Mouse (Mus musculus) mesoderm, embryonic 11.5 days (tissue): Measurements from ENCODE around the gene Ly6g5c.

Source experiments
- DNase-seq: peaks from one replicate; pipeline ENCODE4 v3.0.0-alpha.2; 2012; ENCODE audit warnings: low read depth, low spot score

Ly6g5c gene

DNA sequence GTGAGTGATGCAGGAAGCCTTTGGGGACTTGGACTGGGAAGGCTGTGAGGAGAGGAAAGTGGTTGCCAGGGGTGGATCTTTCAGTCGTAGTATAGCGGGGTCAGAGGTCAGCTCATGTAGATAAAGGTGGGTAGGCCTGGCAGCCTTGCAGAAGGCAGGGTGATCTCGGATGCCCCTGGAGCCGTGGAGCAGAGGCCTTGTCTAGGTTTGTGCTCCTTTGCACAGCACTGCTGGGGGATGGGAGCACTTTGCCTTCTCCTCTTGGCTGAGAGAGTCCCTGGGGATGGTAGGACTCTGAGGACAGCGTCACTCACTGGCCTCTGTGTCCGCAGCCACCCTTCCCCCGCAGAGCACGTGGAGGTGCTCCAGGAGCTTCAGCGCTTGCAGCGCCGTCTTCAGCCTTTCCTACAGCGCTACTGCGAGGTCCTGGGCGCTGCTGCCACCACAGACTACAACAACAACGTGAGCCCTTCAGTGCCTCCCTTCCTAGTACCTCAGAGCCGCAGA lies 32.5 kb downstream of the Ly6g5c start:
- DNase-seq, result no peak

DNA sequence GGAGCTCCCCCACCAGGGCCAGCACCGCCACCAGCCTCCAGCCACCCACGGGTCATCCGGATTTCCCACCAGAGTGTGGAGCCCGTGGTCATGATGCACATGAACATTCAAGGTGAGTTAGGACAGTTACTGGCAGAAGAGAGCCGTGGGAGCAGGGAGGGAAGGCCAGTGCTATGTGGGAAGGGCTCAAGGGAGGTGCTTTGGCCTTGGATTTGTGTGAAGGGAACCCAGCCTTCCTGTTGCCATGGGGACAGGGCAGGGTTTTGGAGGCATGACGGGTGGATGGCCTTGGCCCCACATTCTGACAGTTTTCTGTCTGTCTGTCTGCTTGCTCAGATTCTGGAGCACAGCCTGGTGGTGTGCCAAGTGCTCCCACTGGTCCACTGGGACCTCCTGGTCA lies 33.9 kb downstream of the Ly6g5c start:
- DNase-seq, result no peak

DNA sequence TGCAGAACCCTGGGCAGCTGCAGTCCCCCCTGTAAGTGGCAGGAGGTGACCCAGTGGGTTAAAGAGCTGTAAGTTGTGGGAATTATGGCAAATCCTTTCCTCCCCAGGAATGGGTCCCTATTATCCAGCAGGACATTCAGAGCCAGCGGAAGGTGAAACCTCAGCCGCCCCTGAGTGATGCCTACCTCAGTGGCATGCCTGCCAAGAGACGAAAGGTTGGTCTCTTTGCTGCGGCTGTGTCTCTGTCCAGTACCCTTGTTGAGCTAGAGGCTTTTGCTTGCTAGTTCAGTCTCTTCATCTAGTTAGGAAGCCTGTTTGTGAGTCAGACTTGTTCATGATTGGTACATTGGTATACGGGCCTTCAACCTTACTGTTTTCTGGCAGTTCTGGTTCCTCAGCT lies 38.1 kb downstream of the Ly6g5c start:
- DNase-seq, result no peak

DNA sequence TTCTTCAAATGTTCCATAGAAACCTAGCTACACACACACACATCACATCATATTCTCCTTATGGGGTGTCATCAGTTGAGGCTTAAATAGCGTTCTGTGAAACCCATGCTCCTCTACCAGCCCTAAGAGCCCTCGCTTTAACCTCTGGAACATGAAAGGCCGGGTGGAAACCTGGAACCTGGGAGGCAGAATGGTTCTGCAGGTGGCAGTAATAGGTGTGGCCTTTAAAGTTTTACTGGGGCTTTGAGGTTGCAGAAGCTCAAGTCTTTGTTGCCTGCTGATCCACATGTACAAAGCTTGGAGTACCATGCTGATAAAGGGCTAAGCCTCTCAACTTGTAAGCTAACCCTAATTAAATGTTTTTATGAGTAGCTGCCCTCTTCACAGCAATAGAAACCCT lies 39.3 kb downstream of the Ly6g5c start:
- no peak for DNase-seq

DNA sequence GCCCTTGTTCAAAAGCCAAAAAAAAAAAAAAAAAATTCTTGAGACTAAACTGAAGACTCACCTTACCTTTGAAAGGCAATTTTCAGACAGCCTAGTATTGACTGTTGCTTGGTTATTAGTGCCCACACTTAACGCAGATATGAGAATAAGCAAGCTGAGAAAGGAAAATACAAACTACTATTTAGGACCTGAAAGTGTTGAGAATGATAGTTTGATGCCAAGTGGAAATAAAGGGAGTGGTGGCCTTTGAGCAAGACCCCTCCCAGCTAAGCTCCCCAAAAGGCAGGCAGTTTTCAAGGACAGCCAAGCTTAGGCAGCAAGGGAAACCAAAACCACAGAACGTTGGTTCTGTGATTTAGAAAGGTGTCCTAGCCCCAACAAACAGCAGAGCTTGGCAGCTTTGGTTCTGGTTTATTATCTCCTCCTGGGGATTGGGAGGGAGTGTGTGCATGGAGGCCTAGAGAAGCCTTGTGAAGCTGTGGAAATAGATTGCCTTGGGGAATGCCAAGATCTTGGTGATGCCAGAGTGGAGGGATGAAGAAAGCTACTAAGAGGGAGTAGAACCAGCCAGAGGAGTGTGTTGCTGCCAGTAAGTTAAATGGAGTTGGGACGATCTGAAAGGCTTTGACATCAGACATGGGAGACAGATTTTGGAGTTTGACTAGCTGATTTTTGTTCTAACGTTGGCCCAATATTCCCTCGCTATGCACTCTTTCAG lies 40.0 kb downstream of the Ly6g5c start:
- no peak for DNase-seq

DNA sequence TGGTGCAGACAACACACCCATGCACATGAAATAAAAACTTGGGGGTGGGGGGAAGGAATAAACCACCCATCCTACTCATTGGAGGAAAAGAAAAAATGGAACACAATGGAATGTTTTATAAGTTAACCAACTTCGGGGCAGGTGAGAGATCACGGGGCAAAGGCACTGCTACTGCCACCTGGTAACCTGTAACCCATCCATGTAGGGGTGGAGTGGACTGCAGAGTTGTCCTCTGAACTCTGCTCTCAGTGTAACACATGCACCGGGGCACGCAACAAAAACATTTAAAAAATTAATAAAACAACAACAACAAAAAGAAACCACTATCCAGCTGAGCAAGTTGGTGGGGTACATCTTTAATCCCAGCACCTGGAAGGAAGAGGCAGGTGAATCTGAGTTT lies 44.0 kb downstream of the Ly6g5c start:
- DNase-seq, result no peak

DNA sequence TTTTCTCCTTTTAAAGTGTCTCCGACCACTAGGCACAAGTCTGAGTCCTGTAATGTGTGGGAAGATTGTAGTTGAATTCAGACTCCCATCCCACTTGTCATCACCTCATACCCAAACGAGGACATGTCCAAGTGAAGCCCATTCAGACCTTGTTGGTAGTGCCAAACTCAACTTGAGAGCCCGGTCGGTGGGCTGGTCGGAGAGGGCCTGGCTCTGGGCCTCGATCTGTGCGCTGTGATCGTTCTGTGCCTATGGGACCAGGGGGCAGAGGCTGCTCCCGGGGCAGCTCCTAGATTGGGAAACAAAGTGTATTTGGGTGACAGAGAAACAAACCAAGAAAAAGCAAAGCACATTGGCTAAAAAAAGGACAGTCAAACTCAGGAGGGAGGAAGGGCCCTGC lies 45.0 kb downstream of the Ly6g5c start:
- DNase-seq, result no peak

DNA sequence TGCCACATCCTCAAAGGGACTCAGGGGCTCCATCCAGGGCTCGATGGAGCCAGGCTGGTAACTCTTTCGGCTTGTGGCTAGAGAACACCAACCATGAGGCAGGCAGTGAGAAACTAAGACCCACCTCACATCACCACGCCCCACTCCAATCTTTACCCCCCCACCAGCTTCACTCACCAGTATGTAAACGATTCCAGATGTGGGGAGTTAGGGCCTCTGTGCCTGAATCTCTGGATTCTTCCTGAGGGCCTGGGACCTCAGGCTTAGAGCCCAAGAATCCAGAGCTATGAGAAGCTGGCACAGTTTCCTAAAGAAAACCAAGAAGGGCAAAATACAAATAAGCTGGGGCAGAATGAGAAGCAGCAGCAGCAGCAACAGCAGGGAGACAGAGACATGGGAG lies 45.9 kb downstream of the Ly6g5c start:
- no peak for DNase-seq

DNA sequence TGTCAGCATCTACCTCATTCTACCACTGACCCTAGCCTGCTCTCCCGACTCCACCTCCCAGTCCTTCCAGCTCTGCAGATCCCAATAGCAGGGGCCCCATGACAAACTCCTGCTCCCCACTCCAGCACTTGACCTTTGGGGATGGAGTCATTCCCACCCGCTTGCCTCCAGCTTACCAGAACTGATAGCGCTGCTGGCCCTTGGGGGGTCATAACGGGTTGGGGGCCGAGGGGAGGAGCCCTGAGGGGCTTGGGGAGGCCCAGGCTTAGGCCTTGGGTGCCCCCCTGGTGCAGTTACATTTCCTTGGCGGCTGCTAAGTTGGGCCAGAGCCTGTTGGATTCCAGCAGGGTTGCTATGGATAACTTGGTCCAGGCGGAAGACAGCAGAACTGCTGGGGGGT lies 46.5 kb downstream of the Ly6g5c start:
- no peak for DNase-seq

DNA sequence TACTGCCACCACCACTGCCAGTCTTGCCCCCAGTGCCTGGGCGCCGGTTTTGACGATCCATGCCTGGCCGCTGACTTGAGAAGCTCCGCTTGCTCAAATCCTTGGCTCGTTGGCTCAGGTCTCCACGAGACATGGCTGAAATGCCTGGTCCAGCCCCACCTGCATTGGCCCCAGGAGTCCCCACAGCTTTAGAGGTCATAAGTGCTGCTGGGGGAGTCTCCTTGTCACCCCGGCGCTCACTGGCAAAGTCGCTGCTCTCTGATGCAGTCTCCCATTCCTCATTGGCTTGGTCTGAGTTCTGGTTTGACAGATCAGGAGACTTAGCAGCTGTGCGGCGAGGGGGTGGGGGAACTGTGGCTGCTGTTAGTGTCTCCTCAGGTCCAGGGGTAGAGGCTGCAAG lies 47.4 kb downstream of the Ly6g5c start:
- DNase-seq, result no peak

DNA sequence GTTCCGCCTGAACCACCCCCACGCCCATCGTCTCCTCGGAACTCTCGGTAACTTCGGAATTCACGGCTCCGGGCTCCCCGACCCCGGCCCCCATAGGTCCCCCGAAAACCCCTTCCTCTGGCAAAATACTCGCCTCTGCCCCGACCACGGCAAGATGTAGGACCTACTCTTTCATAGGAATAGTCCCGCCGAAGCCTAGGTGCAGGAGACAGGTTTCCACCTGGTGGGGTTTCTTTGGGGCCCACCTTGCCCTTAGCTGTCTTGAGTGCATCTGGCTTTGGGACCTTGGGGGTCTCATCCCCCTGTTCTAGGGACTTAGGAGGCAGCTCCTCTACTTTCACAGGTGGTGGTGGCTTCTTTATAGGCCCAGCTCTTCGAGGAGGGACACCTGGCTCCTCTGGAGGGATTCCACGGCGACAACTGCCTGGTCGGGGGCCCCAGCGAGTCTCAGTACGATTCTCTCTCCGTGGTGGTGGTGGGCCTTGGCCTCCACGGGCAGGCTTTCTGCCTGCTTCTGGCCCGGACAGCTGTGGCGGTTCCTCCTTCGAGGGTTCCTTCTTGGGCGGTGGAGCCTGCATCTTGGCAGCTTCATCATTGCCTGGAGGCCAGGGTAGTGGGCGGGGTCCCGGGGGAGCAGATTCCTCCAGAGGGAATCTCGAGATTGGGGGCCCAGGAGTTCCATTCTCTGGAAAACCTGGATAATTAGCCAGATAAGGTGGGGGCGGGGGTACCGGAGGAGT lies 48.6 kb downstream of the Ly6g5c start:
- no peak for DNase-seq

DNA sequence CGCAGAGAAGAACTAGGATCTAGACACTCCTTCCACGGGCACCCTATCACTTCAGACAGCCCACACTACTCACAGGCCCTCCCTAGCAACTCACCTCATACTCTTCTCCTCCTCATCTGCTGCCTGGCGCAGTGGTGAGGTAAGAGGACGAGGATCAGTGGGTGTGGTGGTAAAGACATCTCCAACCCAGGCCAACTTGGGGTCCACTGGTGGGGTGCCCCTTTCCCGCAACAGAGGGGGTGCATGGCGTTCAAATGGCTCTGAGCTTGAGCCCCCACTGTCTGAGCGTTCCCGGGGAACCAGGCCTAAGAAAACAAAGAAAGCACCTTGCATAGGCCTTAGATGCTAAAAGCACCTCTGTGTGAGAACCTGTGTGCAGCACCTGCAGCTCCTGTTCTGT lies 49.2 kb downstream of the Ly6g5c start:
- no peak for DNase-seq

DNA sequence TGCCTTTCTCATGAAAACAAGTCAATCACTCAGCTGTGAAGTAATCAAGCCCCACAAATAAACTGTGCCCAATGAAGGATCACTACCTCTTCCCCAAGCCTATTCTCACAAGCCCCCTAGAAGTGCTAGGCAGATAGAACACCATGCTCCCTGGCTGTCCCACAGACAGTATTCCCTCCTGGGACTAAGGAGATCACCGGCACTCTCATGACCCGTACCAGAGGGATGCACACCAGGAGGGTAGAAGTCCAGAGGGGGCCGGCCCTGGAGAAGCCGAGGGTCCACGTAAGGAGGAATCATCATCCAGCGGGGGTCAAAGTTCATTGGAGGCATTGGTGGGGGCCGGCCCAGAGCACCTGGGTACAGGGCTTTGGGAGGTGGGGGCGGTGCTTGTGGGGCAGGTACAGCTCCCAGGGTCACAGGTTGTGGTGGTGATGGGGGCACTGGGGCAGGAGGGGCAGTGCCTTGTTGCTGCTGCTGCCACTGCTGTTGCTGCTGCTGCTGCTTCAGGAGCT lies 49.6 kb downstream of the Ly6g5c start:
- DNase-seq, result no peak

DNA sequence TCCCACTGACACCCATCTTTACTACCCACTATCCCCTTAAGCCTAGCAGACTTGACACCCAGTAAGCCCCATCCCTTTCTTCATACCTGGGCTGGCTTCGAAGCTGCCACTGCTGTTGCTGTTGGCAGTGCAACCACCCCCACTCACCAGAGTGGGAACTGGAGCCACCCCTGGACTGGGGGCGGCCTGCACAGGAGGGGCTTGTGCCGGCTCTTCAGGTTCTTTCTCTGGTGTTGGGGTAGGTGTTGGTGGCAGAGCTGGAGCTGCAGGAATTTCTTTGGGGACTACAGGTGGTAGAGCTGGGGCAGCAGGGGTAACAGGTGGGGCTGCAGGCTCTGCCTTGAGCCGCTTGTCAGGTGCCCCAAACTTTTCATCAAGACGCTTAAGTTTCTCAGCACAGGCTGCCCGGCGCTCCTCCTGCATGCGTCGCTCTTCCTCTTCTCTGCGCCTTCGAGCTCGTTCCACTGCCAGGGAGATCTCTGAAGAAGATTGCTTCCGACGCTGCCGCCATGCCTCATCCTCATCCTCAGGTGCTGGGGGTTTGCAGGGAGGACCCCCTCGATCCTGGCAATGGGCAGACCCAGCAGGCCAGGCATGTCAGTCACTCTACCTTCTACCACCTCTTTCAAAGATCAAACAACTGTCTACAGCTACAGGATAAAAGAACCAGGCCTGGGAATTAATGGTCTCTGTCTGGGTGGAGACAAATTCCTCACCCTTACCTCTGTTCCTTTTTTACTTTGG lies 50.9 kb downstream of the Ly6g5c start:
- no peak for DNase-seq

DNA sequence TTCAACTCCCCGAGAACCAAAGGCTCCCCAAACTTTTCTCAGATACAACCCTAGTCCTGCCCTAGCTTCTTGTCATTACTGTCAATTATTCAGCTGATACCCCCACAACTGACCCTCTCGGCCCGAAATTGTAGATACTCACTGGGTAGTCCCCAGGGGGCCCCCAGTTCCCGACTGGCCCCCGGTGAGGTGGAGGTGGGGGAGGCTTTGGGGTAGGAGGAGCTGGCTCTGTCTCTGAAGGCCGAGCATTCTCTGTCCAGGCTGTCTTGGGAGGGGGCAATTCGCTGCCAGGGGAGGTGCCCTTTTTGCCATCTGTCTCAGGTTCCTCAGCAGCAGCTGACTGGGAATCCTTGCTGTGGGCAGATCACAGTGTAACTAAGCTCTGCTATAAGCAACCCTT lies 51.6 kb downstream of the Ly6g5c start:
- no peak for DNase-seq

DNA sequence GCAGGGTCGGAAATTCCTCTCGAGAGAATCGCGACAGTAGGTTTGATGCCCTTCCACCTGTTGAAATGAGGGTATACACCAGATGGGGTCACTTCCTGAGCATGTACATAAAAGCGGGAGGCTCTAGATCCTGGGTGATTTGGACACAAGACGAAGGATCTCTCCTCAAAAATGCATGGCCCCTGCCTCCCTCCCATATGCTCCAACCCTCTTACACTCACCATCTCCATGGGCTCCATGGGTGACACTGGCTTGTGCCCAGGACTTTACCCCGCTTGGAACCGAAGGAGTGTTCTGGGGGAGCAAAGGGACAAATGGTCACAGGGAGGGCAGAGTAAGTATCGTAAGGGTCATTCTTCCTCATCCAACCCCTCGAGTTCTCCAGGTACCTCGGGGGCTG lies 53.3 kb downstream of the Ly6g5c start:
- no peak for DNase-seq
